Comparison of ENCODE assay signal across 25 mouse cellular contexts in genomic region chr1:12574274-12574673, GRCm38 (mm10).
"Had no signal": no experiment of that assay in that cellular context is flagged by ENCODE, and none has a peak within 500 bp of the region (broad histone marks: within the 10 kb centered on the region; RNA-seq: fewer than 3 reads in every experiment).

No protein-coding gene starts in this region.

- H3K9me3 ChIP-seq: heart, embryonic 10.5 days; heart, embryonic 12.5 days; hindbrain, embryonic 13.5 days; hindbrain, embryonic 15.5 days; kidney, embryonic 15.5 days; limb, embryonic 10.5 days; limb, embryonic 12.5 days; liver, embryonic 13.5 days; liver, embryonic 15.5 days had no signal

- H3K4me1 ChIP-seq: liver, embryonic 13.5 days; liver, embryonic 15.5 days had no signal

- H3K4me3 ChIP-seq: heart, embryonic 10.5 days; heart, embryonic 12.5 days; hindbrain, embryonic 13.5 days; hindbrain, embryonic 15.5 days; kidney, embryonic 15.5 days; limb, embryonic 10.5 days; limb, embryonic 12.5 days; liver, embryonic 13.5 days; liver, embryonic 15.5 days had no signal

- H3K27me3 ChIP-seq: heart, embryonic 12.5 days; hindbrain, embryonic 13.5 days; hindbrain, embryonic 15.5 days; kidney, embryonic 15.5 days; limb, embryonic 12.5 days; liver, embryonic 13.5 days; liver, embryonic 15.5 days had no signal

- H3K27ac ChIP-seq: heart, embryonic 10.5 days; hindbrain, embryonic 13.5 days; hindbrain, embryonic 15.5 days; hindbrain, postnatal 0 days; kidney, embryonic 15.5 days; kidney, postnatal 0 days; limb, embryonic 10.5 days; limb, embryonic 12.5 days; liver, embryonic 13.5 days; liver, embryonic 15.5 days had no signal

- H3K9ac ChIP-seq: heart, embryonic 12.5 days; hindbrain, embryonic 13.5 days; hindbrain, embryonic 15.5 days; kidney, embryonic 15.5 days; limb, embryonic 12.5 days; liver, embryonic 13.5 days; liver, embryonic 15.5 days had no signal

- DNase-seq: gastrocnemius, postnatal 14 days; gastrocnemius, postnatal 36 days; heart, adult 18-20 months; heart, postnatal 10 days; heart, postnatal 36 days; kidney, adult 11 months; kidney, adult 2 months; kidney, adult 9 months; kidney, postnatal 14 days; kidney, postnatal 36 days; layer of hippocampus, adult 9-11 months; layer of hippocampus, postnatal 36 days; liver; liver, embryonic 13.5 days had no signal

- H3K36me3 ChIP-seq: heart, embryonic 10.5 days; heart, embryonic 12.5 days; hindbrain, embryonic 13.5 days; hindbrain, embryonic 15.5 days; kidney, embryonic 15.5 days; limb, embryonic 10.5 days; limb, embryonic 12.5 days; liver, embryonic 13.5 days; liver, embryonic 15.5 days had no signal

- ATAC-seq: hindbrain, postnatal 0 days; intestine, embryonic 16.5 days had no signal
